Mouse (Mus musculus) embryonic facial prominence, embryonic 15.5 days (tissue): ENCODE results near the gene Taf6. TPM values are rescaled to one million over a fixed set of nuclear protein-coding genes. Genes with fewer than 3 reads are reported as not detected.

Source experiments
- ATAC-seq: fragments of 200-750 bp; cut with Nextera tagmentation; 2 replicates; pipeline ENCODE4 v1.8.0; 2017; ENCODE audit warnings: low read depth, moderate TSS enrichment; ENCODE audit not compliant: insufficient number of reproducible peaks, low FRiP score, low TSS enrichment
- H3K27ac ChIP-seq: fragments of 300-500 bp; sonication (generic); replicated peaks from 2 replicates; pipeline ENCODE4 v1.5.1; 2015; ENCODE audit warnings: mild to moderate bottlenecking, inconsistent platforms
- H3K27me3 ChIP-seq: fragments of 300-500 bp; sonication (generic); 2 replicates; pipeline ENCODE4 v1.6.1; 2015; ENCODE audit warnings: inconsistent platforms
- H3K36me3 ChIP-seq: fragments of 300-500 bp; sonication (generic); 2 replicates; pipeline ENCODE4 v1.6.1; 2015; ENCODE audit warnings: mild to moderate bottlenecking, inconsistent platforms
- H3K4me1 ChIP-seq: fragments of 300-500 bp; sonication (generic); 2 replicates; pipeline ENCODE4 v1.6.1; 2015; ENCODE audit warnings: inconsistent platforms
- H3K4me2 ChIP-seq: fragments of 300-500 bp; sonication (generic); replicated peaks from 2 replicates; pipeline ENCODE4 v1.6.1; 2015; ENCODE audit warnings: mild to moderate bottlenecking, inconsistent platforms
- H3K4me3 ChIP-seq: fragments of 300-500 bp; sonication (generic); replicated peaks from 2 replicates; pipeline ENCODE4 v1.5.1; 2015; ENCODE audit warnings: mild to moderate bottlenecking, inconsistent platforms
- H3K9ac ChIP-seq: fragments of 300-500 bp; sonication (generic); 2 replicates; pipeline ENCODE4 v1.6.1; 2015; ENCODE audit warnings: inconsistent platforms
- H3K9me3 ChIP-seq: fragments of 300-500 bp; sonication (generic); replicated peaks from 2 replicates; pipeline ENCODE4 v1.6.1; 2016; ENCODE audit warnings: inconsistent platforms
- WGBS: fragments of 180-500 bp; shearing (Covaris S2); methylation state at CpG from one replicate; pipeline ENCODE4 v1.1.7; 2015; 5-methylcytosine and 5-hydroxymethylcytosine counted together
- polyA plus RNA-seq: library from polyadenylated mRNA; unstranded; fragments of >200 nt; fragmentation: Nextera tagmentation; extraction: Ambion mirVana; gene quantifications from 2 replicates; pipeline ENCODE4 v1.2.1, GENCODE M21; 2015

The Taf6 gene
- polyA plus RNA-seq, 1 experiment from 2014 or later = 87.7 TPM

DNA sequence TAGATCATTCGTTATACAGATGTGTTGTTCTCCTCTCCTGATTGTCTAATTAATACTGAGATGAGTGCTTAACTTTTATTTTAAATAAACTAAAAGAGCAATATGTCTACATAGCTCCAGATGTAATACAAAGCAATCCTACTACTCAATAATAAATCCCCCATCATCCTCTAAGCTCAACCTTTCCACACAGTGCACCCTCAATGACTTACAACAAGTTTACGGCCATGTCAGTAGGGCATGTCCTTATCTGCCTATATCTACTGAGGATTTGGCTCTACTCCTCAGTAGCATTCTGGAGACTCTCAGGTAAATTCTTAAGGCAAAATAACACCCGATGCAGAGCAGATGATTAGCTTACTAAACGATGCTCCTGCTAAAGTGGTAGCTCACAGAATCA, 20.6 kb upstream of the Taf6 start:
- Histone ChIP-seq H3K27ac (no peak overlapping the region), H3K9ac (no peak overlapping the region), H3K4me2 (no peak overlapping the region), H3K36me3 (no peaks in the 10 kb centered on the region), H3K9me3 (no peaks in the 10 kb centered on the region), H3K27me3 (no peaks in the 10 kb centered on the region), H3K4me3 (no peak overlapping the region), H3K4me1 (no peaks in the 10 kb centered on the region)
- 83% methylated on average over 4 of the region's 4 CpGs for WGBS
- no peak for ATAC-seq

DNA sequence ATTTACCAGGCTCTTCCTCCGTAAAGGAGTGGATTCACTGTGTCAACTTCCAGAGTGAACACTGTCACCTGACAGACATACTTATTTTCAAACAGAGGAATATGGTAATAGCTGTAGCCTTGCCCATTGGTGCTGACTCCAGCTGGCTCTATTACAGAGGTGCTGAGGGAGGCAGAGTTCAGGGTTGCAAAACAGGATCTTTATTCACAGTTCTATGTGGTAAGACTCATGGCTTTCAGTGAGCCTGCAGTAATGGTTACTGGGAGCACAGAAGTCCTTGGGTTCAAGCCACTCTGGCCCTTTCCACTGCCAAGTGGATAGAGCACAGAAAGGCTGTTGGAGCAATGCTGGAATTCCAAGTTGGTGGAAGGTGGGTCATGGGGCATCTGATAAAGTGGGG, 20.0 kb upstream of the Taf6 start:
- Histone ChIP-seq H3K36me3 (no peaks in the 10 kb centered on the region), H3K4me2 (no peak overlapping the region), H3K4me3 (no peak overlapping the region), H3K27me3 (no peaks in the 10 kb centered on the region), H3K4me1 (no peaks in the 10 kb centered on the region), H3K27ac (no peak overlapping the region), H3K9ac (no peak overlapping the region), H3K9me3 (no peaks in the 10 kb centered on the region)
- WGBS = 89% methylated on average over 1 of the region's 1 CpGs
- no peak for ATAC-seq

DNA sequence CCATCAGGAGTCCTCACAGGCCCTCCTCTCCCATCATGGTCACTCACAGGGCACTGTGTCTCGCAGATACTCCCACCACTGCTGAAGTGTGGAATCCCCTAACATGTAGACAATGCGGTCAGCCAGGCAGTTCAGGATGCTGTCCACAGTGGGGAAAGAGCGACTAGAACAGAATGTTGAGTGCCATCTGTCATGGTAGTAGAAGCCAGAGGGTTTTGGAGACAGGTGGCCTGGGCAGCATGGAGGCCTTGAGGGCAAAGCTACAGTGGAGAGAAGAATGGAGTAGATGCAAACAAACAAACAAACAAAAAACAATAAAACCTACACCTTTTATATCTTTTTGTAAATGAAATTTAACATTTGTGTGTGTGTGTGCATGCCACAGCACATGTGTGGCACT, 14.8 kb upstream of the Taf6 start:
- Histone ChIP-seq H3K27ac (no peak overlapping the region), H3K4me1 (no peaks in the 10 kb centered on the region), H3K27me3 (no peaks in the 10 kb centered on the region), H3K9ac (no peak overlapping the region), H3K36me3 (no peaks in the 10 kb centered on the region), H3K9me3 (no peaks in the 10 kb centered on the region), H3K4me3 (no peak overlapping the region), H3K4me2 (no peak overlapping the region)
- 81% methylated on average over 3 of the region's 3 CpGs for WGBS
- ATAC-seq = no peak

DNA sequence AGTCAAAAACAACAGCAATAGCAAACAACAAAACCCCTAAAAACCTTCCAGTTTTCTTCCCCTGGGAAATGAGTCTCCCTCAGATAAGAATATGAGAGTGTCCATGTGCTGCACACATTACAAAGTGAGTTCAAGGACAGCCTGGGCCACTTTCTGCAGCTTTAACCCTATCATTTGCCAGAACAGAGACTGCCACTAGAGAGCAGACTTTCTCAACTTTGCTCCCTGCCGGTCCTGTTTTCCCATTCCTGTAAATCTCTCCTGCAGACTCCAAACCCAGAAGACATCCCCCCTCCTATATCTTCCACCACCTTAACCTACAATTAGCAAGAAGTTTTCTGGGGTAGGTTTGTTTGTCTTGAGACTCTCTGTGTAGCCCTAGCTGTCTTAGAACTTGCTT, 12.3 kb upstream of the Taf6 start:
- H3K4me1 ChIP-seq = peaks cover 13% of the 10 kb centered on the region; the same call in 1 of the 2 replicates
- no peak overlapping the region for H3K27ac ChIP-seq
- H3K9ac ChIP-seq = no peak overlapping the region
- ATAC-seq = no peak
- no peak overlapping the region for H3K4me3 ChIP-seq
- H3K36me3 ChIP-seq = no peaks in the 10 kb centered on the region
- no peaks in the 10 kb centered on the region for H3K27me3 ChIP-seq
- no peak overlapping the region for H3K4me2 ChIP-seq
- H3K9me3 ChIP-seq = no peaks in the 10 kb centered on the region
- WGBS = 0% methylated on average over 1 of the region's 1 CpGs

DNA sequence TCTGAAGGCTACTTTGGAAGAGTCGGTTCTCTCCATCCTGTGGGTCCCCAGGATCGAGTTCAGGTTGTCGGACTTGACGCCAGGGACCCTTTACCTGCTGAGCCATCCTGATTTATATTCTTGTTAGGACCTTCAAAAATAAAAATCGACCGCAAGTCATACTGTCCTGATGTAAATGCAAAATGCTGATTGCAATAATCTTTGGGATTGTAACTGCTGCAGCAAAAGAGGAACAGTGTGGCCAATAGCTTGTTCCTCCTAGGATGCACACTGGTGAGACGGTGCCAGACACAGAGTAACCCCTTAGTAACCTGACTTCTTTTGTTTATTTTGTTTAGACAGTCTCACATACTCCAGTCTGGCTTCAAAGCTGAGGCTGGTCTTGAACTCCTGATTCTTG, 8.2 kb upstream of the Taf6 start:
- H3K27me3 ChIP-seq = no peaks in the 10 kb centered on the region
- H3K4me2 ChIP-seq = peak overlapping the region; percentile 91
- peak overlapping the region; percentile 80; the same call in 1 of the 2 replicates for H3K4me3 ChIP-seq
- no peak for ATAC-seq
- H3K27ac ChIP-seq = peak overlapping the region; percentile 82; the same call in 1 of the 2 replicates
- no peak overlapping the region for H3K9ac ChIP-seq
- no peaks in the 10 kb centered on the region for H3K9me3 ChIP-seq
- H3K4me1 ChIP-seq = peaks cover 16% of the 10 kb centered on the region; the same call in 1 of the 2 replicates
- WGBS = 63% methylated on average over 7 of the region's 7 CpGs
- peaks cover 22% of the 10 kb centered on the region; the same call in 1 of the 2 replicates for H3K36me3 ChIP-seq

DNA sequence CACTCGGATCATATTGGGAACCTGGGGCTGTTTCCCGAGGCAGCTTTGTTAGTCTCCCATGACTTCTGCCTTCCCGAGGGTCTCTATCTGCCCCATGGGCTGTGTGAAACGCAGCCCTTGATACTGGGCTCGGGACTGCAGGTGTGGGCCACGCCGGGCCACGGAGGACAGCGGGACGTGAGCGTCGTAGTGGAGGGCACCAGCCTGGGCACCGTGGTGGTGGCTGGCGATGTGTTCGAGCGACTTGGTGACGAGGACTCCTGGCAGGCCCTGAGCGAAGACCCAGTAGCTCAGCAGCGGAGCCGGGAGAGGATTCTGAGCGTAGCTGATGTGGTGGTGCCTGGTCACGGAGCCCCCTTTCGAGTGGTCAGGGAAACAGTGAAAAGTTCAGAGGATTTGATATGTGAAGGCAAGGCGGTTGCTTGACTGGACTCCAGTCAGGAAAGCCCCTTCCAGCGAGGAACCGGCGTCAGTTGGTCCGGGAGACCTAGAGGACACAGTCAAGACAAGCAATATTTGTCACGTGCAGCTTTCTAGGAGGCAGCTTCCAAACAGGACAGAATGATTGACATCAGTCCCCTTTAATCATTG, 7.6 kb upstream of the Taf6 start:
- Histone ChIP-seq H3K4me2 (peak overlapping the region; percentile 91), H3K9me3 (no peaks in the 10 kb centered on the region), H3K9ac (peak overlapping the region; percentile 86), H3K4me1 (peaks cover 16% of the 10 kb centered on the region; the same call in 1 of the 2 replicates), H3K27ac (peak overlapping the region; percentile 82), H3K27me3 (no peaks in the 10 kb centered on the region), H3K36me3 (peaks cover 28% of the 10 kb centered on the region; the same call in 1 of the 2 replicates), H3K4me3 (peak overlapping the region; percentile 80)
- 2% methylated on average over 29 of the region's 29 CpGs for WGBS
- peak; percentile 47 for ATAC-seq

DNA sequence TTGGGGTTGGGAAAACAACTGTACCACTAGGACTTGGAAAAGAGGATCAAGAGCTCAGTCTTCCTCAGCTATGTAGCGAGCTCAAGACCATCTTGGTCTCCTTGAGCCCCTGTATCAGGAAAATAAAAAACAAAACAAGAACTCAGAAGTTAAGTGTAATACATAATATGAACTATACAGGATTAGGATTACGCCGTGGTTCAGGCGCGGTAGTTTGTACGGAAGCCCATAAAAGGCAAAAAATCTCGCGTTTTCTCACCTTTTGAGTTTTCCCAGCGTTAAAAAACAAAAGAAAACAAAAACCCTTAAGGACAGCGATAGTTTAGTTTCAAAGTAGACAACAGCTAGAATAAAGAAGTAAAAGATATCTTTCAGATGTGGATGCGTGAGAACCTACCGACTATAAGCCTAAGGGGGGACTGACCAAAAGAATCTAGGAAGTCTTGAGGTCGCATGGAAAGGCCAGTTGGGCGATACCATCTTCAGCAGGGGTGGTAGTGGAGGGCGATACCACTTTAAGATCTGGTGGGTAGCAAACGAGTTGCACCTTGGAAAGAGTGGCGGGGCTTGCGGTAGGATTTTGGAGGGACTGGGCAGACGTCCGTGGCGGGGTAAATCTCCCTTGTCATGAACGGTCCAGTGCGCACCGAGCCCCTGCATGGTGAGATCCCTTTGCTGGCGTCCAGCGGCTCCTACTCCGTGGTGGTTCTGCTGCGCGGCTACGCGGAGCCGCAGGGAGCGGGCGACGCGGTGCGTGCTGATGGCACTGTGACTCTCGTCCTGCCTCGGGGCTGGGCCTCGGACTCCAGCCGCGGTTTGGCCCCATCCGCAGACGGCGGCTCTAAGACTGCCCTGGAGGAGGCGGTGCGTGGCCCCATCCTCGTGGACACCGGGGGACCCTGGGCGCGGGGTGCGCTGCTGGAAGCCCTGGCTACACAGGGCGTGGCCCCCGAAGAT, 6.8 kb upstream of the Taf6 start, which contains the start of gene Mblac1:
Gene Mblac1 (plus strand): TSS at position 544 of the 957 bp plus-strand sequence.
- Histone ChIP-seq H3K4me1 (peaks cover 16% of the 10 kb centered on the region; the same call in 1 of the 2 replicates), H3K9ac (peak within 1 kb of the TSS; percentile 86), H3K27me3 (no peaks in the 10 kb centered on the region), H3K4me2 (peak within 1 kb of the TSS; percentile 91), H3K4me3 (peak within 1 kb of the TSS; percentile 80), H3K9me3 (no peaks in the 10 kb centered on the region), H3K36me3 (peaks cover 34% of the 10 kb centered on the region; the same call in 1 of the 2 replicates), H3K27ac (peak within 1 kb of the TSS; percentile 82)
- 7% methylated on average over 54 of the region's 54 CpGs for WGBS
- peak; percentile 80 for ATAC-seq

DNA sequence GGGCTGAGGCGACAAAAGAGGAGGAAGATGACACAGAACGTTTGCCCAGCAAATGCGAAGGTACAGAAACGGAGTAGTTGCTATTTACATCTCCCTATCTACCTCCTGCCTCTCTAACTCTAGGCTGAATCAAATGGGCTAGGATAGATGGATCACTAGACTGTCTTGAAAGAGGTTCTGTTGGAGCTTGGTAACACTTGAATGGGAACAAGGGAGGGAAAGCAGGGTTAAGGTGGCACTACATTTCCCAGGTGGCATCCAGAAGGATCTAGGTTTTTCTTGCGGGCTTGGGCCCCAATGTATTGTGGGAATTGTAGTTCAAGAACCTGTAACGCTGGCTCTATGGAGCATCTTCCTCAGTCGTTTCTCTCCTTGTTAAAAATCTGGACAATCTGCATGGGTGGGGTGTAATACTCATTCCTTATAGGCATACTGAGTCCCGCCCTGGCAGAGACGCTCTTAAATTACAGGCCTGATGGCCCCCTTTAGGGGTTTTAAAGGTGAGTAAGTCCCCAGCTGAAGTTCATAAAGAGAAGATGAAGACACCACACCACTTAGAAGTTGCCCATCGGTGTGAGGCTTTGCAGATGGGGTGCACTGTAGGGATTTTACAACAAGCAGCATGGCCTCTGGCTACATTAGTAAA, 533 bp upstream of the Taf6 start:
- Histone ChIP-seq H3K4me2 (peak overlapping the region; percentile 64), H3K27ac (peak overlapping the region; percentile 81), H3K27me3 (no peaks in the 10 kb centered on the region), H3K9ac (peak overlapping the region; percentile 81), H3K36me3 (peaks cover 44% of the 10 kb centered on the region), H3K9me3 (no peaks in the 10 kb centered on the region), H3K4me1 (peaks cover 16% of the 10 kb centered on the region), H3K4me3 (peak overlapping the region; percentile 80)
- WGBS = 0% methylated on average over 10 of the region's 10 CpGs
- ATAC-seq = peak; percentile 87

DNA sequence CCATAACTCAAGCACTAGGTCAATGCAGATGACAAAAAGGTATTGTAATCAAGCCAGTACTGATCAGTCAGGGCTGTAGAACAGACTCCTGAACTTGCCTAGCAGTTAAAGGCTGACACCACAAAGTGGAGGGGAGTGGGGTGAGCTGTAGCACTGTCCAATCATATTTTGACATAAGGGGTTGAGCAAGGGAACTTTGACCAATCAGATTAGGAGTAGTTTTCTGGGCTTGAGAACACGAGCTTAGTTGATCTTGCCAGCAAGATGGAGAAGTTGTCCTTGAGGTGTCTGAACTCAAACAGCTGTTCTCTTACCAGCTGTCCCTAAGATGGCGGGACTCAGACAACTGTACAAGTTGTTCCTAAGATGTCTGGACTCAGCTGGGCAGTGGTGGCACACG, 14.0 kb downstream of the Taf6 start:
- no peak overlapping the region; the same call in 1 of the 2 replicates for H3K4me3 ChIP-seq
- H3K27ac ChIP-seq = no peak overlapping the region
- no peaks in the 10 kb centered on the region for H3K27me3 ChIP-seq
- no peaks in the 10 kb centered on the region for H3K9me3 ChIP-seq
- H3K4me2 ChIP-seq = peak overlapping the region; percentile 91
- H3K9ac ChIP-seq = no peak overlapping the region
- ATAC-seq = no peak
- peaks cover 49% of the 10 kb centered on the region for H3K36me3 ChIP-seq
- 67% methylated on average over 3 of the region's 3 CpGs for WGBS
- H3K4me1 ChIP-seq = peaks cover 28% of the 10 kb centered on the region

DNA sequence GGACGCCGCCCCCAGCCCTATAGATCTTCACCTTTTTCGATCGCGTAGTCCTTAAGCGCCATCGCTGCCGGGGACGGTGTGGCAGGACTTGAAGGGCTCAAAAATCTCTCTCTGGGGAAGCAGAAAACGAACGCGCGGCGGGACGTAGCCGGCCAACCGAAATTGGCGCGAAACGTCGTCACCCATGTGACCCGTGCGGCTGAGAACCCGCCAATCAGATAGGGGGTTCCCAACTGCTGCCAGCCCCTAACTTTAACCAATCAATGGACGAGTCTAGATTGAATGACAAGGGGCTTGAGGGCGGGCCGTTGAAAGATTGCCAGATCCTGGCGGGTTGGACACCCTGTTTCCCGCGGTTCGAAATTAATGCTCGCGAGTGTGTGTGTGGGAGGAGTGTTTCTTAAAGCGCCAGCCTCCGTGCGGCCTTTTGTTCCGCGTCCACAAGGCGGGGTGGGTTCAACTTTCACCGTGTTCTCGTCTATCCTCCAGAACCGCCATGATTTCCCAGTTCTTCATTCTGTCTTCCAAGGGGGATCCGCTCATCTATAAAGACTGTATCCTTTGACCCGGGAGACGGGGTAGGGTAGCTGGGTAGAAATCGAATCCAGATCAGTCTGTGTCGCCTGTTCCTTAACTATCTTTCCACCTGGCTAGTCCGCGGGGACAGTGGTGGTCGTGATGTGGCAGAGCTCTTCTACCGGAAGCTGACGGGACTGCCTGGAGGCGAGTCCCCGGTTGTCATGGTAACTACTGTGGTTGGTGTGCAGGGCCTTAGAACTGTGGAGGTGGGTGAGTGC, 15.4 kb downstream of the Taf6 start, which contains the start of the genes Ap4m1 and Mcm7:
Gene Ap4m1 (plus strand): TSS at position 308 of the 797 bp plus-strand sequence.
Gene Mcm7 (minus strand): TSS at position 728 of the 797 bp plus-strand sequence.
- under 1% methylated on average over 54 of the region's 54 CpGs for WGBS
- H3K27ac ChIP-seq = peak within 1 kb of the TSS; percentile 91
- peak; percentile 94 for ATAC-seq
- H3K4me2 ChIP-seq = peak within 1 kb of the TSS; percentile 91
- peak within 1 kb of the TSS; percentile 51 for H3K9ac ChIP-seq
- no peaks in the 10 kb centered on the region for H3K9me3 ChIP-seq
- peaks cover 49% of the 10 kb centered on the region for H3K36me3 ChIP-seq
- peaks cover 28% of the 10 kb centered on the region for H3K4me1 ChIP-seq
- H3K4me3 ChIP-seq = peak within 1 kb of the TSS; percentile 74
- no peaks in the 10 kb centered on the region for H3K27me3 ChIP-seq
